Mouse (Mus musculus) kidney, adult 8-10 months (tissue): ENCODE results near the gene Krtap6-2.

Experiments
- DNase-seq, 2 experiments: peaks; one replicate each; pipeline ENCODE4 v3.0.0; 2022

Gene Krtap6-2

GRCm38 (mm10) chr16:89420011-89420410, at the start of gene Krtap6-2:
Krtap6-2 (minus strand) TSS chr16:89420111.
- no peak for DNase-seq

GRCm38 (mm10) chr16:89461189-89461588, 41.3 kb upstream of the Krtap6-2 start:
- no peak for DNase-seq

GRCm38 (mm10) chr16:89429586-89429985, 9.7 kb upstream of the Krtap6-2 start:
- no peak for DNase-seq

GRCm38 (mm10) chr16:89425310-89425709, 5.4 kb upstream of the Krtap6-2 start:
- DNase-seq = no peak

- DNase-seq = no peak
These were observed 3.6 kb downstream of the Krtap6-2 start for GRCm38 (mm10) chr16:89416311-89416710.

- DNase-seq = no peak
These were observed 9.4 kb downstream of the Krtap6-2 start for GRCm38 (mm10) chr16:89410345-89411068.

GRCm38 (mm10) chr16:89403768-89404167, 16.1 kb downstream of the Krtap6-2 start, which contains the start of gene Krtap21-1:
Krtap21-1 (minus strand) TSS chr16:89403868.
- DNase-seq = no peak

GRCm38 (mm10) chr16:89372734-89373461, 47.0 kb downstream of the Krtap6-2 start:
- DNase-seq = no peak
